Mouse (Mus musculus) liver, adult 2 months (tissue): ENCODE measurements around the gene Tex2.

Experiments used
- CTCF ChIP-seq: fragments of 200-500 bp; IDR thresholded peaks from 2 replicates; pipeline ENCODE4 v1.5.1; 2011; ENCODE audit warnings: low read depth, low read length, control low read depth
- POLR2A ChIP-seq: fragments of 200-500 bp; IDR thresholded peaks from 2 replicates; pipeline ENCODE4 v1.6.1; 2011; ENCODE audit warnings: low read length, control low read depth; ENCODE audit not compliant: insufficient read depth; ENCODE audit errors: extremely low read depth

DNA sequence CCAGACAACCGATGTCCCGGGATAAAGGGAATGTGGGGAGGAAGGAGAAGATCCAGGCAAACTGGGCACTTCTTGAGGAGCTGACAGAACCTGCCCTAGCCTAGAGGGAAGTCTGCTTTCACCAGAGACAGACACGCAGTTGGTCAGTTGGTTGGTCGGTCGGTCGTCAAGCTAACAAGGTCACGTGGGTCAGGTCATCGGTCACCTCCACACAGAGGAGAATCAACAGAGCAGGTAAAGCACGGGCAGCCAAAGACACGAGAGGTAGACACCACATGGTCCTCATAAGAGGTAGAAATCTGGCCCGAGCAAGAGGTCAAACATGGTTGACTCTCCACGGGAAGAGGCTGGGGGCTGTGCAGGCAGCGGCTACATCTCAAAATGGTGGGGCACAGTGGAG, 70.2 kb downstream of the Tex2 start:
- TF ChIP-seq CTCF, result no peak
- no peak for TF ChIP-seq POLR2A
